Mouse (Mus musculus) sigmoid colon, adult 10 weeks (tissue): ENCODE measurements around the gene Cenpn. TPM values are rescaled to one million over a fixed set of nuclear protein-coding genes. Genes with fewer than 3 reads are reported as not detected.

Experiments used
- polyA plus RNA-seq: library from polyadenylated mRNA; stranded (reverse); fragments of 350-450 nt; fragmentation: Illumina TruSeq; extraction: RNeasy Lipid Tissue Mini Kit (QIAGEN cat#74804); gene quantifications from one replicate; pipeline ENCODE4 v1.2.3, GENCODE M21; 2014; ENCODE audit warnings: low read depth, low replicate concordance

Cenpn gene
- 2.4 TPM for polyA plus RNA-seq

DNA sequence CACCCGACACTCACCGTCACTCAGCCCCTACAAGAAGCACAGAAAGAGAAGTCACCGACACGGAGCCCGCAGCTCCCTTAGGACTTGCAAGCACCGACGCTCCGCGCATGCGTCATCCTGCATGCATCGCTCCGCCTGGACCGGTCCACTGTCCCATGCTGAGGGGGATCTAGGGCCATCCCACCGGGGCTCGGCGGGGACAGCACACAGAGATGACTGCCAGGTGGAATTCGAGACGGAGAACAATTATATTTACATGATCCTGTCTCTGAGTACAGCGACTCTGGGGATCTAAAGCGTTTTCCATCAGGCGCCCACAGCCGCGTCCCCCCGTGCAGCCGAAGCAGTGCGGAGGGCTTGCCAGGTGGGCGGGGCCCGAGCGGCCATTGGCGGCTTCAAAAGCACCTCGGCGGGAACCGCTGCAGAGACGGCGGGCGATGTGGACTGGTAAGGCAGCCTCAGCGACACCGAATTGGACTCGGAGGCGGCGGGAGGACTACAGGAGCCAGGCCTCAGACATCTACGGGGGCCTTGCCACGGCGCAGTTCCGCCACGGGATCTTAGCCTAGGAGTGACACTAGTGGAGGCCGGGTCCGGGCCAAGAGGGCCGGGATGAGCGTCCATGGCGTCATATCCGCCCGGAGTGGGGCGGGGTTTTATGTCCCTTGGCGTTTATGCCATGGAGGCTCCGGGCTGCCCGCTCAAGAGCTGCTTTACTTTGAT, at the start of gene Cenpn, which contains the start of gene Cmc2:
Gene Cenpn, plus strand, starts transcription at position 394 of the 723 bp plus-strand sequence.
Gene Cmc2, minus strand, starts transcription at position 119 of the 723 bp plus-strand sequence.

DNA sequence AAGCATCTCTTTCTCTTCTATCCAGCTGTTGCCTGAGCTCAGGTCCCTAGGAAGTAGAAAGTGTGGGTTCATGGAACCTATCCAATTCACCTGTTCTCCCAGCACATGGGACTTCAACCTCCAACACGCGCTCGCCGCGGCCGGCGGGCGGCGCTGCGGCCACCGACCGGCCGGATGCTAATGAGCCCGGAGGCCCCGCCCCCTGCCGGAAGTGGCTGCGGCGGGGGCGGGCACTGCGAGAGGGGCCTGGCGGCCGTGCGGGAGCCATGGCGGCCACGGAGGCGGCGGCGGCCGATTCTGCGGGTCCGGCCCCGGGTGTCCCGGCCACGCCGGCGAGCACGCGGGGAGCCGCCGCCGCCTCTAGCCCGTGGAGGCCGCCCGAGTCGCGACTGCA, 21.6 kb downstream of the Cenpn start, which contains the start of gene Atmin:
Gene Atmin, plus strand, starts transcription at position 233 of the 394 bp plus-strand sequence.

DNA sequence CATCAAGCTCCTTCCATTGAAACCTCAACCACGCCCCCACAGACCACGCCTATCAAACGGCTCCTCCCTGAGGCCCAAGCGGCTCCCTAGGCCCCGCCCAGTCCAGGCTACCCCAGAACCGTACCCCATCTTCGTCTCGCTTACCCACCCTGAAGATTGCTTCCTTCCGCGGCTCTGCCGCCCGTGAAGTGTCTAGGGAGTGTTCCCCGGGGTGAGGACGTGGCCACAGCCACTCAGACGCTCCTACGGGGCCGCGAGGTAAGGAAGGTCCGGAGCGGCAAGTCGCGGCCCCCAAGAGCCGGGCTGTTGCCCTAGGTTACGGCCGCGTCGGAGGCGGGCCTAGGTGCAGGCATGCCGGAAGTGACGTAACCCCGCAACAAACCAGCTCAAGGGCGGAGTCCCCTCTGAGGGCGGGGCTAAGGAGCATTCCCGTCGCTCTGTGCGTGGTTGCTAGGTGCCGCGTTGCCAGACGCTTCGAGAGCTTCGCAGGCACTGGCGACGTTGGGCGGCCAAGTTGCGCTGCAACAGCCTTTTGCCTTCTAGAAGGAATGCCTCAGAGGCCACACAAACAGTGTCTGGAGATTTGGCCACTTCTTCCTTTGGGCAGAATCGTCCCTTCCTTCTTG, 57.2 kb downstream of the Cenpn start, which contains the start of gene 1700030J22Rik:
Gene 1700030J22Rik, minus strand, starts transcription at position 329 of the 626 bp plus-strand sequence.

Other genes with a start within 250 kb of the Cenpn start
- 0.16 TPM for gene Cdyl2, start 188.7 kb upstream of the Cenpn start, polyA plus RNA-seq
- 6.2 TPM for gene Cmc2, start 275 bp upstream of the Cenpn start, polyA plus RNA-seq
- 10.7 TPM for gene Atmin, start 21.7 kb downstream of the Cenpn start, polyA plus RNA-seq
- gene 1700030J22Rik, start 57.2 kb downstream of the Cenpn start, polyA plus RNA-seq = 0.79 TPM
- gene Gcsh, start 71.8 kb downstream of the Cenpn start, polyA plus RNA-seq = 63.7 TPM
- not detected for gene Pkd1l2, start 160.7 kb downstream of the Cenpn start, polyA plus RNA-seq
- 1.5 TPM for gene Bco1, start 174.1 kb downstream of the Cenpn start, polyA plus RNA-seq
- gene Gan, start 236.4 kb downstream of the Cenpn start, polyA plus RNA-seq = 8.3 TPM